Mouse (Mus musculus) forebrain, embryonic 16.5 days (tissue): ENCODE data around the gene Sema4b. TPM values are rescaled to one million over a fixed set of nuclear protein-coding genes. Genes with fewer than 3 reads are reported as not detected.

Experiments
- ATAC-seq: fragments of 200-750 bp; cut with Nextera tagmentation; 2 replicates; pipeline ENCODE4 v1.8.0; 2017; ENCODE audit warnings: mild to moderate bottlenecking, moderate library complexity
- H3K27ac ChIP-seq: fragments of 300-500 bp; sonication (generic); 2 replicates; pipeline ENCODE4 v1.5.1; 2014; ENCODE audit warnings: low read length, control low read depth
- H3K27me3 ChIP-seq: fragments of 300-500 bp; sonication (generic); replicated peaks from 2 replicates; pipeline ENCODE4 v1.6.1; 2014; ENCODE audit warnings: low read length; ENCODE audit not compliant: control insufficient read depth, insufficient read depth
- H3K36me3 ChIP-seq: fragments of 300-500 bp; sonication (generic); 2 replicates; pipeline ENCODE4 v1.6.1; 2014; ENCODE audit not compliant: control insufficient read depth, insufficient read depth
- H3K4me1 ChIP-seq: fragments of 300-500 bp; sonication (generic); replicated peaks from 2 replicates; pipeline ENCODE4 v1.6.1; 2014; ENCODE audit warnings: low read length; ENCODE audit not compliant: control insufficient read depth, insufficient read depth
- H3K4me2 ChIP-seq: fragments of 300-500 bp; sonication (generic); 2 replicates; pipeline ENCODE4 v1.6.1; 2014; ENCODE audit warnings: mild to moderate bottlenecking, low read length, control low read depth
- H3K4me3 ChIP-seq: fragments of 300-500 bp; sonication (generic); replicated peaks from 2 replicates; pipeline ENCODE4 v1.5.1; 2014; ENCODE audit warnings: mild to moderate bottlenecking, low read length, control low read depth
- H3K9ac ChIP-seq: fragments of 300-500 bp; sonication (generic); replicated peaks from 2 replicates; pipeline ENCODE4 v1.6.1; 2014; ENCODE audit warnings: low read depth, low read length, control low read depth
- H3K9me3 ChIP-seq: fragments of 300-500 bp; sonication (generic); 2 replicates; pipeline ENCODE4 v1.6.1; 2016; ENCODE audit warnings: low read length; ENCODE audit not compliant: control insufficient read depth
- WGBS: fragments of 180-500 bp; shearing (Covaris S2); extraction: QIAGEN DNeasy Blood & Tissue Kit; methylation state at CpG from one replicate; pipeline ENCODE4 v1.1.7; 2014; 5-methylcytosine and 5-hydroxymethylcytosine counted together
- polyA plus RNA-seq: library from polyadenylated mRNA; unstranded; fragments of >200 nt; fragmentation: Nextera tagmentation; extraction: Ambion mirVana; gene quantifications from 2 replicates; pipeline ENCODE4 v1.2.1, GENCODE M21; 2015

Sema4b gene
- polyA plus RNA-seq, 1 experiment from 2014 or later = 26.6 TPM

- H3K4me1 ChIP-seq = peaks cover 54% of the 10 kb centered on the region
- no peak for ATAC-seq
- H3K9me3 ChIP-seq = no peaks in the 10 kb centered on the region
- WGBS = 86% methylated on average over 12 of the region's 12 CpGs
- no peak overlapping the region for H3K4me2 ChIP-seq
- no peak overlapping the region for H3K4me3 ChIP-seq
- H3K27me3 ChIP-seq = no peaks in the 10 kb centered on the region
- no peak overlapping the region for H3K9ac ChIP-seq
- no peaks in the 10 kb centered on the region for H3K36me3 ChIP-seq
- H3K27ac ChIP-seq = no peak overlapping the region
Observed at GRCm38 (mm10) chr7:80205705-80206589, 19.3 kb downstream of the Sema4b start.

GRCm38 (mm10) chr7:80207314-80207731 lies 20.7 kb downstream of the Sema4b start:
- no peaks in the 10 kb centered on the region for H3K9me3 ChIP-seq
- no peak overlapping the region for H3K4me3 ChIP-seq
- WGBS = 75% methylated on average over 3 of the region's 3 CpGs
- no peak overlapping the region for H3K9ac ChIP-seq
- H3K4me1 ChIP-seq = peaks cover 41% of the 10 kb centered on the region
- ATAC-seq = no peak
- no peak overlapping the region for H3K4me2 ChIP-seq
- H3K27me3 ChIP-seq = no peaks in the 10 kb centered on the region
- no peak overlapping the region for H3K27ac ChIP-seq
- H3K36me3 ChIP-seq = no peaks in the 10 kb centered on the region

- H3K27ac ChIP-seq = no peak overlapping the region
- peaks cover 33% of the 10 kb centered on the region for H3K4me1 ChIP-seq
- no peak overlapping the region for H3K9ac ChIP-seq
- H3K9me3 ChIP-seq = no peaks in the 10 kb centered on the region
- no peak overlapping the region for H3K4me2 ChIP-seq
- 0 out of 2 replicates have a peak, but pooled peaks have one; percentile 5 for ATAC-seq
- no peaks in the 10 kb centered on the region for H3K27me3 ChIP-seq
- WGBS = 56% methylated on average over 18 of the region's 18 CpGs
- H3K36me3 ChIP-seq = 0 out of 2 replicates have a peak, but pooled peaks cover under 1% of the 10 kb centered on the region
- no peak overlapping the region for H3K4me3 ChIP-seq
Observed at GRCm38 (mm10) chr7:80208026-80208642, 21.5 kb downstream of the Sema4b start.

GRCm38 (mm10) chr7:80208738-80209430 lies 22.2 kb downstream of the Sema4b start:
- Histone ChIP-seq H3K9ac (no peak overlapping the region), H3K36me3 (peaks cover 7% of the 10 kb centered on the region; the same call in 1 of the 2 replicates), H3K4me1 (peaks cover 26% of the 10 kb centered on the region), H3K4me3 (no peak overlapping the region), H3K27ac (no peak overlapping the region), H3K27me3 (no peaks in the 10 kb centered on the region), H3K4me2 (no peak overlapping the region), H3K9me3 (no peaks in the 10 kb centered on the region)
- no peak for ATAC-seq
- WGBS = 71% methylated on average over 10 of the region's 10 CpGs

DNA sequence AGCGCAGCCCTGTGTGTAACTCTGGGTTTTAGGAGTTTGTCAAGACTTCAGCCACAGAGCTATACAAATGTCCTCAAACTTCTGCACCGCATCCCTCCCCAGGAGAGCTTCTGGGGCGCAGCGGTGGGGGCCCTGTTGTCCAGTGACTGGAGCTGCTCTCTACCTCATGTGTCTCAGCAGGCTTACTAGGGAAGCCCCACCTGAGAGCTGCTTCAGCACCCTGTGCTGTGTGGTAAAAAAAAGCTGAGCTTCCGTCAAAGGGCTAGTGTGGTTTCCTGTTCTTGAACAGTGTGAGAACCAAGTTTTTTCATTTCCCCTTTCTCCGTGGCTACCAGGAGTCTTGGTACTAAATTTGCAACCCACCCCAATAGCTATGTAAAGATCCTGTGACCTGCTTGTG lies 23.0 kb downstream of the Sema4b start:
- no peaks in the 10 kb centered on the region for H3K9me3 ChIP-seq
- H3K9ac ChIP-seq = no peak overlapping the region
- H3K4me2 ChIP-seq = no peak overlapping the region
- no peak overlapping the region for H3K27ac ChIP-seq
- WGBS = 83% methylated on average over 6 of the region's 6 CpGs
- no peak for ATAC-seq
- no peaks in the 10 kb centered on the region for H3K27me3 ChIP-seq
- H3K36me3 ChIP-seq = peaks cover 7% of the 10 kb centered on the region; the same call in 1 of the 2 replicates
- no peak overlapping the region for H3K4me3 ChIP-seq
- H3K4me1 ChIP-seq = peaks cover 23% of the 10 kb centered on the region

DNA sequence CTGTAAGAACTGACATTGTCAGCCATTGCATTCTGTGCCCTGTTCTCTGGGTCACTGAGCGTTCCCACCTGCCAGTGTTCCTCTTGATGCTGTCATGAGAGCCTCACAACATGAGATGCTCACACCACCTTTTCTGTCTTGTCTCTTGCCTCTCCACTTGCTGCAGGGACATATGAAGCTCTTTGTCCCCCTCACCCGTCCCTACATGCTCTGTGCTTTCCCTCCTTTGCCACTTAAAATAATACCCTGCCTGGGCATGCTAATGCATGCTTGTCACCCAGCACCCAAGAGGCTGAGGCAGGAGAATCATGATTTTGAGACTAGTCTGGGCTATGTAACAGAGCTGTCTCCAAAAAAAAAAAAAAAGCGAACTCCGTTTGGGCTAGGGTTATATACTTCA lies 24.3 kb downstream of the Sema4b start:
- H3K36me3 ChIP-seq = peaks cover 7% of the 10 kb centered on the region; the same call in 1 of the 2 replicates
- H3K4me1 ChIP-seq = peaks cover 28% of the 10 kb centered on the region
- H3K27ac ChIP-seq = no peak overlapping the region
- no peak for ATAC-seq
- H3K27me3 ChIP-seq = no peaks in the 10 kb centered on the region
- no peak overlapping the region for H3K4me3 ChIP-seq
- H3K9me3 ChIP-seq = no peaks in the 10 kb centered on the region
- H3K4me2 ChIP-seq = no peak overlapping the region
- WGBS = 77% methylated on average over 4 of the region's 4 CpGs
- H3K9ac ChIP-seq = no peak overlapping the region

GRCm38 (mm10) chr7:80213604-80214003 lies 27.0 kb downstream of the Sema4b start:
- ATAC-seq = no peak
- peaks cover 15% of the 10 kb centered on the region for H3K4me1 ChIP-seq

DNA sequence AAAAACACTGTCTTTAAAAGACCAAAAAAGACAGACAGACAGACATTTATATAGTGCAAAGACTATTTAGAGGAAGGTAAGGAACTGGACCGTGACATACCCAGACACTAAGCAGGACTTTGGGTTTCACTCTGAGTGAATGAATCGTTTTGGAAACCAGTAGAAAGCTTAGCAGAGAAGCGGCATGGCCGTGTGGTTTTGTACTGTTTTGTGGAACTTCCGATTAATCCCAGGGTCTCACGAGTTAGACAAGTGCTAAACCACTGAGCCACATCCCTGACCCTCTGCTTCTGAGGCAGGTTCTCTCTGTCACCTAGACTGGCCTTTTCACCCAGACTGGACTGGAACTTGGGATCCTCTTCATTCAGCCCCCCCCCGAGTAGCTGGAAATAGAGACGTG lies 27.8 kb downstream of the Sema4b start:
- no peak overlapping the region for H3K4me2 ChIP-seq
- H3K4me1 ChIP-seq = peaks cover 10% of the 10 kb centered on the region
- no peak overlapping the region for H3K9ac ChIP-seq
- WGBS = 68% methylated on average over 8 of the region's 8 CpGs
- H3K27ac ChIP-seq = no peak overlapping the region
- ATAC-seq = no peak
- H3K36me3 ChIP-seq = peaks cover 16% of the 10 kb centered on the region
- H3K4me3 ChIP-seq = no peak overlapping the region
- H3K27me3 ChIP-seq = no peaks in the 10 kb centered on the region
- no peaks in the 10 kb centered on the region for H3K9me3 ChIP-seq

More at GRCm38 (mm10) chr7:80213604-80214003, 27.0 kb downstream of the Sema4b start:
- Histone ChIP-seq H3K36me3 (peaks cover 12% of the 10 kb centered on the region), H3K9me3 (no peaks in the 10 kb centered on the region), H3K4me3 (no peak overlapping the region), H3K9ac (no peak overlapping the region), H3K4me2 (no peak overlapping the region), H3K27ac (no peak overlapping the region), H3K27me3 (no peaks in the 10 kb centered on the region)
- 92% methylated on average over 7 of the region's 7 CpGs for WGBS

DNA sequence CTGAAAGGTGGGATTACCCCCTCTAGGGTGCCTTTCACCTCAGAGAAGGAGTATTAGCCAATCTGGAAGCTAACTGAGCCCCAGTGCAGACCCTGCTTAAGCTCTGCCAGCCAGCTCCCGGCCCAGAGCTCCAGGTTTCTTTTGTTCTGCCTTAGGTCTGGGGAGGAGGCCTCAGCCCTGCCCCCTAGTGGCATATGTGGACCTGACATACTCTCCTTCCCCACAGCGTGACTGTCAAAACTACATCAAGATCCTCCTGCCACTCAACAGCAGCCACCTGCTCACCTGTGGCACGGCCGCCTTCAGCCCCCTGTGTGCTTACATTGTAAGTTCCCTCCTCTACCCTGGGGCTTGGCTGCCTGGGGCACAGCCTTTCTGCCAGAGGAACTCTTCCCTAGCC lies 28.8 kb downstream of the Sema4b start:
- peak; percentile 91 for ATAC-seq
- no peaks in the 10 kb centered on the region for H3K9me3 ChIP-seq
- peak overlapping the region; percentile 80 for H3K27ac ChIP-seq
- no peak overlapping the region for H3K4me2 ChIP-seq
- H3K9ac ChIP-seq = peak overlapping the region; percentile 49
- no peak overlapping the region for H3K4me3 ChIP-seq
- H3K27me3 ChIP-seq = no peaks in the 10 kb centered on the region
- peaks cover 8% of the 10 kb centered on the region for H3K4me1 ChIP-seq
- 14% methylated on average over 4 of the region's 4 CpGs for WGBS
- H3K36me3 ChIP-seq = peaks cover 22% of the 10 kb centered on the region
